In genomic region chr7:24598121-24598520, GRCm38 (mm10) we compare ENCODE assay signal across 24 mouse cellular contexts. TPM values are rescaled to one million over a fixed set of nuclear protein-coding genes. Genes with fewer than 3 reads are reported as not detected.
A peak's percentile ranks its signal among the peaks of the same experiment; 100 is the strongest.
DNase-seq lines count a peak whose midpoint lies in the region; ATAC-seq and TF ChIP-seq lines count a peak whose summit lies in the region.
"Had no signal": no experiment of that assay in that cellular context is flagged by ENCODE, and none has a peak within 500 bp of the region (broad histone marks: within the 10 kb centered on the region; RNA-seq: fewer than 3 reads in every experiment).

No protein-coding gene starts in this region.

- H3K4me2 ChIP-seq in liver, embryonic 12.5 days, result no peak overlapping the region

- no peaks in the 10 kb centered on the region for H3K36me3 ChIP-seq in kidney, adult 2 months (ENCODE audit: control insufficient read depth, insufficient read depth, low read length)
- no peaks in the 10 kb centered on the region for H3K36me3 ChIP-seq in liver, adult 2 months (ENCODE audit: control insufficient read depth, insufficient read depth, low read length)
- H3K36me3 ChIP-seq in liver, embryonic 12.5 days, result no peaks in the 10 kb centered on the region

- H3K4me3 ChIP-seq in kidney, adult 2 months (ENCODE audit: insufficient read depth, low read depth, low read length), result no peak overlapping the region
- H3K4me3 ChIP-seq in liver, adult 2 months (ENCODE audit: insufficient read depth, low read depth, low read length), result no peak overlapping the region
- no peak overlapping the region for H3K4me3 ChIP-seq in liver, embryonic 12.5 days

- peak; percentile 72 for DNase-seq in kidney, adult 2 months
- no peak for DNase-seq in kidney, postnatal 4 days
- peak; percentile 45 to 47 for DNase-seq in kidney, postnatal 25 days
- no peak for DNase-seq in kidney, adult 11 months
- DNase-seq in kidney, postnatal 36 days, result peak; percentile 44 to 47
- DNase-seq in kidney, adult 18-20 months, result no peak
- peak; percentile 57 for DNase-seq in liver, adult 2 months (ENCODE audit: extremely low read depth, low read depth, low spot score)
- DNase-seq: adrenal gland, adult 2 months; adrenal gland, adult 8-10 months; adrenal gland, postnatal 10 days; adrenal gland, postnatal 14 days; adrenal gland, postnatal 25 days; adrenal gland, postnatal 36 days; B cell, adult 2 months; cerebellum, adult 11 months; cerebellum, adult 11-12 months had no signal

- WGBS in kidney, adult 2 months, result 51% methylated on average over 4 of the region's 4 CpGs
- 25% methylated on average over 4 of the region's 4 CpGs for WGBS in liver, adult 2 months
- WGBS in liver, embryonic 12.5 days (ENCODE audit: insufficient replicate concordance), result 46% methylated on average over 4 of the region's 4 CpGs

- no peak for TF ChIP-seq CTCF in kidney, adult 2 months (conservative IDR thresholded peaks at IDR 0.05; ENCODE audit: insufficient read depth, insufficient read length, low read depth, low read length)
- no peak for TF ChIP-seq CTCF in liver, adult 2 months (IDR thresholded peaks at IDR 0.05; ENCODE audit: low read depth, low read length)

- no peak overlapping the region for H3K27ac ChIP-seq in kidney, adult 2 months (ENCODE audit: insufficient read depth, low read depth, low read length)
- no peak overlapping the region for H3K27ac ChIP-seq in liver, adult 2 months (replicated peaks; ENCODE audit: insufficient read depth, low read depth, low read length)
- no peak overlapping the region for H3K27ac ChIP-seq in liver, embryonic 12.5 days

- no peak for ATAC-seq in liver, embryonic 12.5 days
- ATAC-seq: activated CD4-positive, CD25-positive, alpha-beta regulatory T cell, adult 4 months; CD4-positive, CD25-positive, alpha-beta regulatory T cell, adult 4 months; Patski had no signal

- no peaks in the 10 kb centered on the region for H3K9me3 ChIP-seq in liver, embryonic 12.5 days (replicated peaks)
- H3K9me3 ChIP-seq: G1E had no signal

- peaks cover 4% of the 10 kb centered on the region; the same call in 1 of the 2 replicates for H3K79me2 ChIP-seq in liver, adult 2 months (ENCODE audit: control insufficient read depth, insufficient read depth, low read length)

- H3K4me1 ChIP-seq in kidney, adult 2 months (ENCODE audit: control insufficient read depth, insufficient read depth, low read length), result peaks cover 9% of the 10 kb centered on the region; the same call in 1 of the 2 replicates
- H3K4me1 ChIP-seq in liver, adult 2 months (ENCODE audit: control insufficient read depth, insufficient read depth, low read length), result peaks cover 22% of the 10 kb centered on the region
- H3K4me1 ChIP-seq in liver, embryonic 12.5 days, result peaks cover 28% of the 10 kb centered on the region

- H3K9ac ChIP-seq in liver, adult 2 months (ENCODE audit: low read depth, low read length), result no peak overlapping the region
- no peak overlapping the region for H3K9ac ChIP-seq in liver, embryonic 12.5 days

- no peak for TF ChIP-seq POLR2A in kidney, adult 2 months (IDR thresholded peaks at IDR 0.05; ENCODE audit: low read depth, low read length)
- TF ChIP-seq POLR2A in liver, adult 2 months (IDR thresholded peaks at IDR 0.05; ENCODE audit: extremely low read depth, insufficient read depth, low read length), result no peak

- H3K27me3 ChIP-seq in kidney, adult 2 months (replicated peaks; ENCODE audit: control insufficient read depth, insufficient read depth, low read length), result no peaks in the 10 kb centered on the region
- H3K27me3 ChIP-seq in liver, adult 2 months (ENCODE audit: control insufficient read depth, insufficient read depth, low read length), result no peaks in the 10 kb centered on the region
- peaks cover 19% of the 10 kb centered on the region for H3K27me3 ChIP-seq in liver, embryonic 12.5 days (replicated peaks)
- H3K27me3 ChIP-seq: CH12.LX, Patski had no signal

RNA-seq across cellular contexts. Expression of gene Zfp575, which starts 10.7 kb away (rescaled TPM):
- polyA plus RNA-seq in kidney, adult 2 months (2012; rRNA removed), result 0.11 and 0.15 TPM in 2 replicates
- not detected in 2 replicates for total RNA-seq in liver, adult 2 months (2014; rRNA removed)
- polyA plus RNA-seq in liver, adult 2 months (2012; rRNA removed), result 0.02 TPM in 1 of 2 replicates, not detected in the other
- polyA plus RNA-seq in liver, embryonic 12.5 days (2016; fragmentation: Nextera tagmentation; extraction: Ambion mirVana), result 0.41 and 0.57 TPM in 2 replicates
- polyA plus RNA-seq: G1E, Patski had no signal

RNA-seq across cellular contexts. Expression of gene Ethe1, which starts 10.8 kb away (rescaled TPM):
- 172 and 173 TPM in 2 replicates for polyA plus RNA-seq in kidney, adult 2 months (2012; rRNA removed)
- total RNA-seq in liver, adult 2 months (2014; rRNA removed), result 71.1 and 91.4 TPM in 2 replicates
- polyA plus RNA-seq in liver, adult 2 months (2012; rRNA removed), result 227 and 244 TPM in 2 replicates
- 15.1 and 17.0 TPM in 2 replicates for polyA plus RNA-seq in liver, embryonic 12.5 days (2016; fragmentation: Nextera tagmentation; extraction: Ambion mirVana)

RNA-seq across cellular contexts. Expression of gene Phldb3, which starts 12.4 kb away (rescaled TPM):
- polyA plus RNA-seq in kidney, adult 2 months (2012; rRNA removed), result 2.8 and 3.1 TPM in 2 replicates
- 1.4 and 1.5 TPM in 2 replicates for total RNA-seq in liver, adult 2 months (2014; rRNA removed)
- 3.4 and 3.5 TPM in 2 replicates for polyA plus RNA-seq in liver, adult 2 months (2012; rRNA removed)
- polyA plus RNA-seq in liver, embryonic 12.5 days (2016; fragmentation: Nextera tagmentation; extraction: Ambion mirVana), result 0.08 and 0.22 TPM in 2 replicates

RNA-seq across cellular contexts. Expression of gene Lypd3, which starts 38.2 kb away (rescaled TPM):
- polyA plus RNA-seq in kidney, adult 2 months (2012; rRNA removed), result 0.06 and 0.67 TPM in 2 replicates
- total RNA-seq in liver, adult 2 months (2014; rRNA removed), result not detected in 2 replicates
- polyA plus RNA-seq in liver, adult 2 months (2012; rRNA removed), result not detected in 2 replicates
- polyA plus RNA-seq in liver, embryonic 12.5 days (2016; fragmentation: Nextera tagmentation; extraction: Ambion mirVana), result not detected in 2 replicates
- total RNA-seq: CH12.LX, G1E, MEL had no signal
- polyA plus RNA-seq: activated CD4-positive, CD25-positive, alpha-beta regulatory T cell, adult 4 months; C2C12; CD4-positive, CD25-positive, alpha-beta regulatory T cell, adult 4 months; G1E; Patski had no signal

RNA-seq across cellular contexts. Expression of gene Xrcc1, which starts 52.0 kb away (rescaled TPM):
- 29.0 and 31.2 TPM in 2 replicates for polyA plus RNA-seq in kidney, adult 2 months (2012; rRNA removed)
- 4.8 and 7.4 TPM in 2 replicates for total RNA-seq in liver, adult 2 months (2014; rRNA removed)
- polyA plus RNA-seq in liver, adult 2 months (2012; rRNA removed), result 12.6 and 17.1 TPM in 2 replicates
- 61.5 and 63.0 TPM in 2 replicates for polyA plus RNA-seq in liver, embryonic 12.5 days (2016; fragmentation: Nextera tagmentation; extraction: Ambion mirVana)

Comparison
In these comparisons a context has a peak if more than half of its experiments do, and no peak if none do; other contexts are left out.
1. DNase-seq: peak in kidney, adult 2 months (single experiment), kidney, postnatal 25 days (2 of 2), kidney, postnatal 36 days (2 of 2) and liver, adult 2 months (single experiment); none in kidney, postnatal 4 days (0 of 2), kidney, adult 11 months (single experiment) and kidney, adult 18-20 months (single experiment).